Mouse (Mus musculus): Measurements from ENCODE around the gene 1700010I14Rik. TPM values are rescaled to one million over a fixed set of nuclear protein-coding genes. Genes with fewer than 3 reads are reported as not detected.

The 1700010I14Rik gene
- total RNA-seq, 2 experiments from 2014 or later: 1.2 TPM

GRCm38 (mm10) chr17:9031241-9032141 is 43.4 kb downstream of the 1700010I14Rik start:
- TF ChIP-seq CTCF (IDR thresholded peaks at IDR 0.05): peak; percentile 96
- peak overlapping the region; percentile 49 for H3K4me3 ChIP-seq
- DNase-seq (ENCODE audit: extremely low spot score in 1 of 2, low spot score in 2 of 2): peak; percentile 80 to 87
- intact Hi-C loops (cut with DNase I): loop anchor here (1.0 to 5.0 kb wide), 2 partner anchors 136 to 726 kb away; no protein-coding TSS in a partner anchor
- peak overlapping the region; percentile 73 for H3K27ac ChIP-seq

GRCm38 (mm10) chr17:9032362-9033044 is 44.4 kb downstream of the 1700010I14Rik start:
- H3K4me3 ChIP-seq: peak overlapping the region; percentile 49
- no peak for TF ChIP-seq CTCF (IDR thresholded peaks at IDR 0.05)
- intact Hi-C loops (cut with DNase I): loop anchor here (5.0 kb wide), 1 partner anchor 725 kb away; no protein-coding TSS in a partner anchor
- H3K27ac ChIP-seq: peak overlapping the region; percentile 73
- DNase-seq (ENCODE audit: extremely low spot score in 1 of 2, low spot score in 2 of 2): peak in 1 of 2 experiments; percentile 29

GRCm38 (mm10) chr17:9033511-9033910 is 45.4 kb downstream of the 1700010I14Rik start:
- no peak for DNase-seq (ENCODE audit: extremely low spot score in 1 of 2, low spot score in 2 of 2)
- intact Hi-C loops (cut with DNase I): loop anchor here (5.0 kb wide), 1 partner anchor 724 kb away; no protein-coding TSS in a partner anchor
- Histone ChIP-seq H3K4me3 (no peak overlapping the region), H3K27ac (no peak overlapping the region)
- TF ChIP-seq CTCF (IDR thresholded peaks at IDR 0.05): no peak

GRCm38 (mm10) chr17:9035561-9036348 is 47.6 kb downstream of the 1700010I14Rik start:
- Histone ChIP-seq H3K4me3 (no peak overlapping the region), H3K27ac (no peak overlapping the region)
- DNase-seq (ENCODE audit: extremely low spot score in 1 of 2, low spot score in 2 of 2): no peak
- no peak for TF ChIP-seq CTCF (IDR thresholded peaks at IDR 0.05)
- intact Hi-C loops (cut with DNase I): loop anchor here (5.0 kb wide), 1 partner anchor 1367 kb away; no protein-coding TSS in a partner anchor

- intact Hi-C loops (cut with DNase I): no loop called here
- no peak for DNase-seq (ENCODE audit: extremely low spot score in 1 of 2, low spot score in 2 of 2)
- Histone ChIP-seq H3K4me3 (no peak overlapping the region), H3K27ac (no peak overlapping the region)
- TF ChIP-seq CTCF (IDR thresholded peaks at IDR 0.05): peak; percentile 52
Measured at GRCm38 (mm10) chr17:9042723-9043122, 54.6 kb downstream of the 1700010I14Rik start.

- intact Hi-C loops (cut with DNase I): no loop called here
- no peak for DNase-seq (ENCODE audit: extremely low spot score in 1 of 2, low spot score in 2 of 2)
- no peak for TF ChIP-seq CTCF (IDR thresholded peaks at IDR 0.05)
- Histone ChIP-seq H3K27ac (no peak overlapping the region), H3K4me3 (no peak overlapping the region)
Measured at GRCm38 (mm10) chr17:9052441-9052980, 64.4 kb downstream of the 1700010I14Rik start.

GRCm38 (mm10) chr17:9059360-9059932 is 71.3 kb downstream of the 1700010I14Rik start:
- intact Hi-C loops (cut with DNase I): no loop called here
- no peak for TF ChIP-seq CTCF (IDR thresholded peaks at IDR 0.05)
- no peak for DNase-seq (ENCODE audit: extremely low spot score in 1 of 2, low spot score in 2 of 2)

More at GRCm38 (mm10) chr17:9059360-9059932, 71.3 kb downstream of the 1700010I14Rik start:
- no peak overlapping the region for H3K27ac ChIP-seq
- no peak overlapping the region for H3K4me3 ChIP-seq
